Mouse (Mus musculus): ENCODE data around the gene Chrd.

DNA sequence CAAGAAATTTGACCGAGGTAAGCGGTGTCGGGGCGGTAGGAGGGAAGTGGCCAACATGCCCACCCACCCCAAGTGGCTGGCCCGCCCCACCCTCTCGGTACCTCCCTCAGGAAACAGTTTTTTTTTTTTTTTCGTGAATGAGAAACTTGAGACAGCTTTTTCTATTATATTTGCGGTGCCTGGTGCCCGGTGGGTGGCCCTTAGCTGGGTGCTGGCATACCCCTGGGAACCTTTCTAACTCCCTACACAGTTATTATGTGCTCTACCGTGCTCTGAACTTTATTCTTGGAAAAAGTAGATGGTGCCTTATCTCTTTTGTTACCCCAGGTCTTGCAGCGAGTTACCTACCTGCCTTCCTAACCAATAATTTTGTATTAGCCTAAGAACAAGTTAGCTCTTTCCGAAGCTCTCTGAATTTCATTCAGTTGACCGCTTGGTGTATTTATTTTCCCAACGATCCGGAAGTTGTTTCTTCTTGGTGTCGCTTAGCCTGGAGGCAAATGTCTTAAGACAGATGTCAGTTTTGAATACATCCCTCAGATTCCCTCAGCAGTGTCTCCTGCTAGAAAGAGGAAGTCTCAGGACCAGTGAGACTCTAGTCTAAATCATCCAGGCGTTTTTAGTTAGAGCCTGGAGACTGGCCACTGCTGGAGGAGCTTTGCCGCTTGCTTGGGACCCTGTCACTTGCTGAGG, 14.8 kb upstream of the Chrd start:
- TF ChIP-seq CTCF (IDR thresholded peaks at IDR 0.05; ENCODE audit: control insufficient read depth, insufficient read depth, insufficient read length): no peak
- TF ChIP-seq MAX (IDR thresholded peaks at IDR 0.05): no peak
- TF ChIP-seq FOSL1 (IDR thresholded peaks at IDR 0.05; ENCODE audit: insufficient read depth, low read length, poor library complexity, severe bottlenecking): no peak
- TF ChIP-seq CEBPB (IDR thresholded peaks at IDR 0.05; ENCODE audit: low read depth): no peak
- TF ChIP-seq USF1 (IDR thresholded peaks at IDR 0.05; ENCODE audit: low read depth): no peak
